Mouse (Mus musculus) embryo, embryonic 11 days (tissue): Measurements from ENCODE around the gene Ccdc62.

Source experiments
- DNase-seq: peaks from one replicate; pipeline ENCODE4 v3.0.0-alpha.2; 2015

Ccdc62 gene

GRCm38 (mm10) chr5:123980521-123981249 lies 50.2 kb downstream of the Ccdc62 start:
- no peak for DNase-seq

DNA sequence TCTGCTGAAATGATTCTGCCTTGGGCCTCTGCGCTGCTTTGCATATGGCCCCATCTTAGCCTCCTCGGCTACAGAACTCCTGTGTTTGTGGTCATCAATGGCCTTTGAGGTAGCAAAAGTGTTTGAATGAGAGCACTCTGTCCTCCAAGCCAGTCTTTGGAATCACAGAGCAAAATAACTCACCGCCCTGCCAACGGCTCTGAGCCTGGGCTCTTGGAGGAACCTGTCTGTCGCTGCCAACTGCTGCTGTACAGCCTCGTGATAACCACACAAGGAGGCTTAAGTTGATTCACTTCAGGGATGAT lies 50.7 kb downstream of the Ccdc62 start:
- DNase-seq = no peak

DNA sequence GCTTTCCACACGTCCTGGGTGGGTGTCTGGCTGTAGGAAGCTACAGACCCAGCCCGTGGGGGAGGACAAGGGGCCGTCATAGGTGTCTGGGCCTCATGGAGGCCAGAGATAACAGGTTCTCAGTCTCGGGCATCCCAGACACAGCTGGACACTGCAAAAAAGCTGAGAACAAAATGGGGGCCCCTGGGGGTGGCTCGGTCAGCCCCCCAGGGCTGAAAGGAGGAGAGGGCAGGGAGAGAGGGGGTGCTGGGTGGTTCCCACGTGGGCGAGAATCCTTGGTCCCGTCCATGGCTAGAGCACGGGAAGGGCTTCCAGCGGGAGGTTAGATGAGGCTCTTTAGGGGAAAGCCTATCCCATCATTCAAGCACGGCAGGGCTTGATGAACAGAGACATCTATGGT lies 52.4 kb downstream of the Ccdc62 start:
- no peak for DNase-seq

- no peak for DNase-seq
Observed at GRCm38 (mm10) chr5:123985434-123985833, 55.0 kb downstream of the Ccdc62 start.

- no peak for DNase-seq
Observed at GRCm38 (mm10) chr5:123986925-123987324, 56.4 kb downstream of the Ccdc62 start.

- no peak for DNase-seq
Observed at GRCm38 (mm10) chr5:123987511-123987910, 57.0 kb downstream of the Ccdc62 start.

DNA sequence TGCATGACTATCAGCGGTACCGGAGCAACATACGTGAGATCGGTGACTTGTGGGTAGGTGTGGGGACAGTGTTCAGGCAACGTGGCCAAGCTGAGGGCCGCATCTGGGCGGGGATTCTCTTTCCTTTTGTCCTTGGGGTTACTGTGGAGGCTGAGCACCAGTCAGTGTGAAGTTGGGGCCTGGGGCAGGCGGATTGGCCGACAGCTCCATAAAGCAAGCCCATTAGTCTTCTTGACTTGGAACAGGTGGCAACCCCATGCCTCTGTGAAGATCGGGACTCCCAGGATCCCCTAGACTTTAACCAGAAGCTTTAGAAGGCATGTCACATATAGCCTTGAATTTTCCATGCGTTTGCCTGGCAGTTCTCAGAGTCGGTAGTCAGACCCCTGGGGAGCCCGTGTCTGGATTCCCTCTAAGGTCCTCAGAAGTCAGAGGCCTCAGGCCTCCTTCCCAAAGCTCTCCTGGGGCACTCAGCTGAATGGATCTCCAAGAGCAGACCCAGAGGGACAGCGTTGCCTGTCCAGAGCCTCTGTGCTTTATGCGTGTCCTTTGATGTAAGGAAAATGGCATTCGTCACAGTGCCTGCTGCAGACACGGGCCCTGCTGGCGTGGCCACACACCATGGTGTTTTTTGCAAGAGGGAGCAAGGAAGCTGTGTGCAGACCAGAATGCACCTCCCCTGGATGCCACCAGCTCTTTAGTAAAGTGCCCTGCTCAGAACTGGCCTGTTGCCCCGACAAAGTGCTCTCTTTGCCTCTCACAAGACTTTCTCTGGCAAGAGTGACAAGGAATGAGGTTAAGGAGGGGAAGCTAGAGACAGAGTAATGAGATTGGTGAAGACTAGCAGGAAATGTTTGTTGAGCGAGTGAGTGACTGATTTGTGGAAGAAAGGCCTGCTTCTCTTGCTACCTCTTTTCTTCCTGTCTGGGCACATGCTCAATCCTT lies 59.7 kb downstream of the Ccdc62 start:
- DNase-seq = peak; percentile 50

DNA sequence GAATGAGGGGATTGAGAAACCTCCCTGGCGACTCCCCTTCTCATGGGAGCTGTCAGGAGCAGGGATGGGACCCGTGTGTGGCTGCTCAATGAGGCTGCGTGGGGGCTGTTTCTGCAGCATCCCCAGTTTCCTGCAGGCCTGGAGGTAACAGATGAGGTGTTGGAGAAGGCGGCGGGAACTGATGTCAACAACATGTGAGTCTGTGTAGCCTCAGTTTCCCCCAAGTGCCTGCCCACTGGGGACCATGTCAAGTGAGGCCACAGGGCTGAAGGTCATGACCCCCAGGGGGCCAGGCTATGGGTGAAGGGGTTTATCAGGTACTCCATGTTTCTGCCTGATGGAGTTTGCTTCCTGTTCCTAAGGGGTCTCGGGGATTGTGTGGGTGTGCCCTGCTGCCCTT lies 60.8 kb downstream of the Ccdc62 start:
- DNase-seq = no peak

DNA sequence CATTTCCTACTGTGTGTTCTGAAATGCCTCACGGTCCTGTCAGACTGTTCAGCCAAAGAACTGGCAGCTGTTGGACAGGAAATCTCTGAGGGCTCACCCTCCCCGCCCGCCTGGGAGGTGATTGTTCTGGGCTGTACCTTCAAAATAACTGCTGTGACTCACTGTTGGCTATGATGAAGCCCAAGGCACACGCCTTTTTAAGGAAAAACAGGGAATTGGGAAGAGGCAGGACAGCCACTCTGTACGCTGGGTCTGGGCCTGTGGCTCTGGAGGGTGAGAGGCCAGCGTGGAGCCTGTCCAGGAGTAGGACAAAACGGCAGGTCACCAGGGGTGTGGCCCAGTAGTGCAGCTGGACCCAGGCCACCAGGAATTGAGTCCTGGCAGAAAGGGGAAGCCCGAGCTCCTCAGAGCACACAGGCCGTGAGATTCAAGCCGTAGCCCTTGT lies 61.7 kb downstream of the Ccdc62 start:
- DNase-seq = no peak

DNA sequence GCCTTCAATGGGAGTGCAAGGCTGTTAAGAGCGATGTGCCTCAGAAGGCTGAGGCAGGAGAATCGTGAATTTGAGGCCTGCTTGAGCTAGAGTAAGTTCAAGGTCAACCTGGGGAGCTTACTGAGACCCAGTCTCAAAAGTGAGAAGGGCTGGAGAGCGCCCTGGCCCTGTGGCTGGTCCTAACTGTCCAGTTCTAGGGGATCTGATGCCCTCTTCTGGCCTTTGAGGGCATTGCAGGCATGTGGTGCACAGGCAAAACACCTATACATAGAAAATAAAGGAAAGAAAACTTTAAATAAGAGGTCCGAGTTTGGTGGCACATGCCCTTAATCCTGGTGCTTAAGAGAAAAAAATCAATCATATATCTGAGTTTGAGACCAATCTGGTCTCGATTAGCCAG lies 62.3 kb downstream of the Ccdc62 start:
- DNase-seq = peak; percentile 85

- DNase-seq = no peak
Observed at GRCm38 (mm10) chr5:123993263-123994036, 63.0 kb downstream of the Ccdc62 start.

- DNase-seq = no peak
Observed at GRCm38 (mm10) chr5:123994468-123994867, 64.0 kb downstream of the Ccdc62 start.

DNA sequence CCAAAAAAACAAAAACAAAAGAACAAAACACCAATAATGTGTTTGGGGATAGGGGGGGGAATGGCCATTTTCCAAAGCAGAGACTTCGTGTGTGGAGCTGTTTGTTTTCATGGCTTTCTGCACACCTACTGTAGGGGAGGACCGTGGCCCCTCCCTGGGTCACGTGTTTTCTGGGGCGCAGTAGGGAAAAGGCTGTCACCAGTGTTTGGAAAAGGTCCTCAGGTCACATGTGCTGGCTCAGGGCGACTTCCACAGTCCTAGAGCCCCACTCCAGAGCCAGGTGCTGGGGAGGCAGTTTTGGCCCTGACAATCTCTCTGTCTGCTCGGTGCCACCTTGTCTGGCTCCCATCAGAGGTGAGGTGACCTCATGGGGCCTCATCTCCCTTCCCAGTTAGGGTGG lies 64.9 kb downstream of the Ccdc62 start:
- no peak for DNase-seq

- DNase-seq = no peak
Observed at GRCm38 (mm10) chr5:123996194-123996593, 65.7 kb downstream of the Ccdc62 start.

DNA sequence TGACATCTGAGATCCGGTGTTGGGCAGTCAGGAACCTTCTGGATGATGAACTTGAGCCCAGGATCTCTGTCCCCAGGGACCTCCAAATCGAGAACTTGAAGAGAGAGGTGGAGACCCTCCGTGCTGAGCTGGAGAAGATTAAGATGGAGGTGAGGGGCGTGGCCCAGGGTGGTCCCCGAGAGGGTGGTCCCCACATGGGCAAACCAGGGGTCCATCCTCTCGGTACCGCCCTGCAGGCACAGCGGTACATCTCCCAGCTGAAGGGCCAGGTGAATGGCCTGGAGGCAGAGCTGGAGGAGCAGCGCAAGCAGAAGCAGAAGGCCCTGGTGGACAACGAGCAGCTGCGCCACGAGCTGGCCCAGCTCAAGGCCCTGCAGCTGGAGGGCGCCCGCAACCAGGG lies 66.2 kb downstream of the Ccdc62 start:
- no peak for DNase-seq

- no peak for DNase-seq
Observed at GRCm38 (mm10) chr5:123997211-123997751, 66.8 kb downstream of the Ccdc62 start.

DNA sequence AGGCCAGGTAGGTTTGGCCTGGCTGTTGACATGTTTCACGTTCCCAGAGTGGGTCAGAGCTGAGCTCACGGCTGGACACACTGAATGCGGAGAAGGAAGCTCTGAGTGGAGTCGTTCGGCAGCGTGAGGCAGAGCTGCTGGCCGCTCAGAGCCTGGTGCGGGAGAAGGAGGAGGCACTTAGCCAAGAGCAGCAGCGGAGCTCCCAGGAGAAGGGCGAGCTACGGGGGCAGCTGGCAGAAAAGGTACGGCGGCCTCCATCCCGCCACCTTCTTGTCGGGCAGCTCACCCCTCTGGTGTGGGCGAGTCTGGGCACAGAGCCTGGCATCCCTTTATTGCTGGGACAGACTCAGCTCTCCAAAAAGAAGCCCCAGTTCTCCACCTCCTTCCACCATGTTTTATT lies 67.3 kb downstream of the Ccdc62 start:
- DNase-seq = no peak

DNA sequence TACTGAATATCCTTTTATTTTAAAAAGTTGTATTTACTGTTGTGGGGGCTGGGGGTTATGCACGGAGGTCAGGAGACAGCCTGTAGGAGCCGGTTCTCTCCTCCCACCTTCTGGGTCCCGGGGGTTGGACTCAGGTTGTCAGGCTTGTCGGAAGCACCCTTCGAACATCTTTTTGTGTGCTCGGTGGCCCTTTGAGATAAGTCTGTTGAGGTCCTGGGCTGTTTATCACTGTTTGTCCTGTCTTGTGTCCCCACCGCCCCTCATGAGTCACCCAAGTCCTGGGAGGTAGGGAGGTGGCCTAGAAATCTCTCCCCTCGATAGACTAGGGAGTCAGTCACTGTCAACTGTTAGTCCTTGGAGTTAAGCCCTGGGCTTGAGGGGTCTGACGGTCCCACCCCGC lies 67.9 kb downstream of the Ccdc62 start:
- no peak for DNase-seq

GRCm38 (mm10) chr5:124000824-124001223 lies 70.3 kb downstream of the Ccdc62 start:
- peak; percentile 91 for DNase-seq

DNA sequence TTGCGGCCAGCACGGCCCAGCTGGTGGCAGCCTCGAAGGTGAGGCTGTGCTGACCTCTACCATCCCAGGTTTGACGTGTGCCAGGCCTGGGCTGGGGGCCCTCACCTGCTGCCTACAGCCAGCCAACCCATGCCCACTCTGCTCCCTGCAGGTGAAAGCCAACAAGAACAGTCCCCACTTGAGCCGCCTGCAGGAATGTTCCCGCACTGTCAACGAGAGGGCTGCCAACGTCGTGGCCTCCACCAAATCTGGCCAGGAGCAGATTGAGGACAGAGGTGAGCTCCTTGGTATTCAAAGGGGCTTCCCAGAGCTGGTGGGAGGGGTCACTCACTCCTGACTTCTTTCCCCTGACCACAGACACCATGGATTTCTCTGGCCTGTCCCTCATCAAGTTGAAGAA lies 70.8 kb downstream of the Ccdc62 start:
- no peak for DNase-seq

DNA sequence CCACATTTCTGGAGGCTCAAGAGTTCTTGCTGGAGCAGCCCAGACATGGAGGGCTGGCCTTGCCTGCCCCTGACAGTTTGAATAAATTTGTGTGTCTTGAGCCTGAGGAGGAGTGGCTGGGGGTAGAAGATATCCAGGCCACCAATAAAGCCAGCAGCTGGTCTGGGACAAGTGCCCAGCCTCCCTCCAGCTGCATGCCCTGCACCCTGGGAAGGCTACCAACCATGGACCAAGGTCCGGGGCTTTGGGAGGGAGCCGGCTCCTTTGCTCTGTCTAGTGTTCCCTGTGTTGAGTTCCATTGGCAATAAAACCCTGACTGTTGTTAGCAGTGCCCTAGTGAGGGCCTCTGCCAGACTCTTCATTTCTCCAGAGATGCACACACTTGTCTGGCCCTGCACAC lies 72.4 kb downstream of the Ccdc62 start:
- DNase-seq = no peak

DNA sequence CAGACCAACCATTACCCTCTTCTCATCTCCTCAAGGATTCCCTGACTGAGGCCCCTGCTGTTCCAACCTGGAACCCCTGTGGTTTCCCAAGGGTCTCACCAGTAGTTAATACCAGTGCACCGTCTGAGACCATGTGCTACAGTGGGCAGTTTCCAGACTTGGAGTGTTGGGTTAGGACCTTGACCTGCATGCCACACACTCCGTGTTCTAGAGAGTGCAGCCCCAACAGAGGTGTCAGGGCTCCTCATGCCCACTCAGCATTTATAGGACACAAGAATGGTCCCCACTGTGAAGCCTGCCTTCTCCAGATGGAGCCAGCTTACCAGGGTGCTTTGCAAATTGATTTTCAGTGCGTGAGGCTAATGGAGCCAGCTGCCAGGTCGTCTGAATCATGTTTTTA lies 72.9 kb downstream of the Ccdc62 start:
- DNase-seq = no peak
